8 mouse cellular contexts compared by ENCODE assay signal in genomic region chr2:165857841-165858426, GRCm38 (mm10). TPM values are rescaled to one million over a fixed set of nuclear protein-coding genes. Genes with fewer than 3 reads are reported as not detected.
DNase-seq lines count a peak whose midpoint lies in the region; ATAC-seq and TF ChIP-seq lines count a peak whose summit lies in the region.

No protein-coding gene starts in this region.

- no peak overlapping the region for H3K4me3 ChIP-seq in intestine, embryonic 14.5 days (ENCODE audit: low read depth, low read length)
- no peak overlapping the region for H3K4me3 ChIP-seq in liver, embryonic 14.5 days (ENCODE audit: insufficient read depth in 1 of 2, low read depth in 2 of 2, low read length in 2 of 2)
- no peak overlapping the region for H3K4me3 ChIP-seq in neural tube, embryonic 11.5 days (ENCODE audit: low read depth, low read length)

- peak; percentile 53 for ATAC-seq in intestine, embryonic 14.5 days (replicated peaks; ENCODE audit: low FRiP score, low TSS enrichment, low read depth)
- ATAC-seq in liver, embryonic 14.5 days (ENCODE audit: insufficient read depth): no peak
- 0 out of 2 replicates have a peak, but pooled peaks have one; percentile 17 for ATAC-seq in neural tube, embryonic 11.5 days (ENCODE audit: insufficient read depth, low FRiP score, low TSS enrichment)

- TF ChIP-seq CTCF in liver, embryonic 14.5 days (IDR thresholded peaks at IDR 0.05; ENCODE audit: low read depth): no peak

- H3K27ac ChIP-seq in intestine, embryonic 14.5 days (ENCODE audit: low read depth): peak overlapping the region; percentile 98
- peak overlapping the region; percentile 36 for H3K27ac ChIP-seq in liver, embryonic 14.5 days
- peak overlapping the region; percentile 85 for H3K27ac ChIP-seq in neural tube, embryonic 11.5 days (ENCODE audit: low read depth, low read length)

- DNase-seq in right cerebral cortex, postnatal 14 days: peak; percentile 43
- no peak for DNase-seq in right cerebral cortex, postnatal 36 days (ENCODE audit: low spot score in 2 of 2)
- peak; percentile 73 for DNase-seq in cerebellum, adult 9-11 months
- DNase-seq in gastrocnemius, postnatal 14 days: peak; percentile 63
- DNase-seq in intestine, embryonic 14.5 days (ENCODE audit: low spot score): peak; percentile 90
- no peak for DNase-seq in liver, embryonic 14.5 days (ENCODE audit: low read depth in 3 of 3, low spot score in 3 of 3)
- DNase-seq in neural tube, embryonic 11.5 days (ENCODE audit: low spot score): peak; percentile 67
- DNase-seq in T-cell, adult 2 months (ENCODE audit: low spot score): no peak

- H3K27me3 ChIP-seq in intestine, embryonic 14.5 days (replicated peaks; ENCODE audit: control insufficient read depth, insufficient read depth, low read length): no peaks in the 10 kb centered on the region
- H3K27me3 ChIP-seq in liver, embryonic 14.5 days (ENCODE audit: control insufficient read depth, insufficient read depth, low read length): no peaks in the 10 kb centered on the region
- H3K27me3 ChIP-seq in neural tube, embryonic 11.5 days (ENCODE audit: control insufficient read depth, insufficient read depth, low read length): no peaks in the 10 kb centered on the region

- peak overlapping the region; percentile 48 for H3K9ac ChIP-seq in intestine, embryonic 14.5 days (ENCODE audit: low read length)
- no peak overlapping the region for H3K9ac ChIP-seq in liver, embryonic 14.5 days (replicated peaks)
- H3K9ac ChIP-seq in neural tube, embryonic 11.5 days (ENCODE audit: low read length): peak overlapping the region; percentile 36

- no peak for TF ChIP-seq EP300 in liver, embryonic 14.5 days (IDR thresholded peaks at IDR 0.05; ENCODE audit: low read depth)

- peaks cover 10% of the 10 kb centered on the region; the same call in 1 of the 2 replicates for H3K36me3 ChIP-seq in intestine, embryonic 14.5 days (ENCODE audit: control insufficient read depth, insufficient read depth, low read length)
- peaks cover 11% of the 10 kb centered on the region for H3K36me3 ChIP-seq in liver, embryonic 14.5 days (replicated peaks; ENCODE audit: control insufficient read depth, insufficient read depth, low read depth)
- H3K36me3 ChIP-seq in neural tube, embryonic 11.5 days (ENCODE audit: control insufficient read depth, insufficient read depth, low read length): no peaks in the 10 kb centered on the region

- intact Hi-C loops in gastrocnemius, postnatal 14 days (cut with DNase I; ENCODE audit: low total_unique reads): no loop called here

- H3K4me2 ChIP-seq in intestine, embryonic 14.5 days (ENCODE audit: low read length): peak overlapping the region; percentile 48
- H3K4me2 ChIP-seq in liver, embryonic 14.5 days (ENCODE audit: low read depth): peak overlapping the region; percentile 14
- peak overlapping the region; percentile 35 for H3K4me2 ChIP-seq in neural tube, embryonic 11.5 days (ENCODE audit: low read depth)

- no peaks in the 10 kb centered on the region for H3K9me3 ChIP-seq in intestine, embryonic 14.5 days (ENCODE audit: control insufficient read depth, low read length)
- no peaks in the 10 kb centered on the region for H3K9me3 ChIP-seq in liver, embryonic 14.5 days (ENCODE audit: control insufficient read depth, low read length)
- H3K9me3 ChIP-seq in neural tube, embryonic 11.5 days (ENCODE audit: control insufficient read depth, low read length): no peaks in the 10 kb centered on the region

- WGBS in intestine, embryonic 14.5 days: 3% methylated on average over 22 of the region's 22 CpGs
- 21% methylated on average over 22 of the region's 22 CpGs for WGBS in liver, embryonic 14.5 days (ENCODE audit: insufficient replicate concordance)
- WGBS in neural tube, embryonic 11.5 days: 2% methylated on average over 22 of the region's 22 CpGs

- H3K4me1 ChIP-seq in intestine, embryonic 14.5 days (replicated peaks; ENCODE audit: control insufficient read depth, insufficient read depth, low read length): peaks cover 63% of the 10 kb centered on the region
- H3K4me1 ChIP-seq in liver, embryonic 14.5 days (replicated peaks; ENCODE audit: control insufficient read depth in 2 of 2, insufficient read depth in 2 of 2, low read length in 1 of 2): peaks cover 33 to 66% of the 10 kb centered on the region in 2 experiments
- H3K4me1 ChIP-seq in neural tube, embryonic 11.5 days (ENCODE audit: control insufficient read depth, insufficient read depth, low read length): peaks cover 62% of the 10 kb centered on the region

RNA-seq across cellular contexts. Expression of gene Zmynd8, which starts 40.9 kb away (rescaled TPM):
- 10 to 100 TPM; 20.7 to 22.0 TPM for total RNA-seq in gastrocnemius, postnatal 14 days (2021)
- 49.2 and 53.6 TPM in 2 replicates for polyA plus RNA-seq in intestine, embryonic 14.5 days (2014; fragmentation: Nextera tagmentation; extraction: Ambion mirVana)
- 13.5 and 17.7 TPM in 2 replicates for polyA plus RNA-seq in liver, embryonic 14.5 days (2012; rRNA removed)
- polyA plus RNA-seq in liver, embryonic 14.5 days (2014; fragmentation: Nextera tagmentation; extraction: Ambion mirVana): 16.3 and 18.5 TPM in 2 replicates
- polyA plus RNA-seq in neural tube, embryonic 11.5 days (2014; fragmentation: Nextera tagmentation; extraction: Ambion mirVana): 52.9 and 54.5 TPM in 2 replicates

Comparison
In these comparisons a context has a peak if more than half of its experiments do, and no peak if none do; other contexts are left out.
1. DNase-seq: peak in right cerebral cortex, postnatal 14 days (single experiment), cerebellum, adult 9-11 months (single experiment), gastrocnemius, postnatal 14 days (single experiment), intestine, embryonic 14.5 days (single experiment) and neural tube, embryonic 11.5 days (single experiment); none in right cerebral cortex, postnatal 36 days (0 of 2), liver, embryonic 14.5 days (0 of 3) and T-cell, adult 2 months (single experiment).
2. H3K27ac ChIP-seq: peak in every context shown above with its lines; median percentile 98 in intestine, embryonic 14.5 days; 85 in neural tube, embryonic 11.5 days; 36 in liver, embryonic 14.5 days.
3. Peak in every context shown above with its lines, with median percentiles within 50 percentile points of each other: H3K4me2 ChIP-seq.